Mouse (Mus musculus) cerebellum, adult 2 months (tissue): ENCODE results near the gene Zfp326.

Experiments used
- CTCF ChIP-seq: fragments of 200-500 bp; IDR thresholded peaks from 2 replicates; pipeline ENCODE4 v1.5.1; 2011; ENCODE audit warnings: low read depth, mild to moderate bottlenecking, control low read depth, low read length, moderate library complexity, borderline replicate concordance; ENCODE audit not compliant: insufficient read depth
- POLR2A ChIP-seq: fragments of 200-500 bp; IDR thresholded peaks from 2 replicates; pipeline ENCODE4 v1.6.1; 2011; ENCODE audit warnings: low read length, control low read depth, borderline replicate concordance; ENCODE audit not compliant: insufficient read depth

- TF ChIP-seq CTCF (no peak), POLR2A (no peak)
These were observed 36.5 kb upstream of the Zfp326 start for GRCm38 (mm10) chr5:105839740-105840310.
